Mouse (Mus musculus): ENCODE data around the gene Rpgrip1.

GRCm38 (mm10) chr14:52133584-52133983 is 23.1 kb downstream of the Rpgrip1 start:
- TF ChIP-seq CTCF (IDR thresholded peaks at IDR 0.05; ENCODE audit: borderline replicate concordance, insufficient read depth, low read depth, low read length): no peak
- TF ChIP-seq POLR2A (IDR thresholded peaks at IDR 0.05; ENCODE audit: borderline replicate concordance, insufficient read depth, low read length): no peak
